Mouse (Mus musculus): ENCODE data around the gene Gm20489. TPM values are rescaled to one million over a fixed set of nuclear protein-coding genes. Genes with fewer than 3 reads are reported as not detected.
A peak's percentile ranks its signal among the peaks of the same experiment; 100 is the strongest.

The Gm20489 gene
- polyA plus RNA-seq (2016; fragmentation: Nextera tagmentation; extraction: Ambion mirVana), result not detected in 2 replicates

DNA sequence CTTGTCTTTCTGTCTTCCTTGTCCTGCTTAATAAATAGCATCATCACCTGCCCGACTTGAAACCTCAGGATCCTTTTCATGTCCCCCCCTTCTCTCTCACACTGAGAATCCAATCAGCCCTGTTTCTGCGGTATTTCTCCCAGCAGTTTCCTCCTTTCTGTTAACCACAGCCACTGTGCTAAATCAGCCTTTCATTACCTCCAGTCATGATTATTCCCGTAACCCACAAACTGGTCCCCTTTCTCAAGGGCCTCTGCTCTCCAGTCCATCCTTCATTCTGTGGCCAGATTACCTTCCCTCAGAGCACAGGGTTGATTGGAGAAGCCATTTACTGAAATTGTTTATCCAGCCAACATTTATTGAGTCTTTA lies at the start of gene Gm20489:
Gene Gm20489 (minus strand): TSS at position 269 of the 370 bp plus-strand sequence.
- H3K9ac ChIP-seq, result no peak within 1 kb of the TSS
- 54% methylated on average over 3 of the region's 3 CpGs for WGBS
- no peaks in the 10 kb centered on the region for H3K4me1 ChIP-seq
- no peak within 1 kb of the TSS for H3K4me2 ChIP-seq (replicated peaks)
- H3K27me3 ChIP-seq, result 0 out of 2 replicates have a peak, but pooled peaks cover 7% of the 10 kb centered on the region
- no peaks in the 10 kb centered on the region for H3K9me3 ChIP-seq (replicated peaks)
- ATAC-seq (ENCODE audit: low FRiP score), result no peak
- H3K4me3 ChIP-seq, result no peak within 1 kb of the TSS
- no peak within 1 kb of the TSS for H3K27ac ChIP-seq
- H3K36me3 ChIP-seq, result no peaks in the 10 kb centered on the region

DNA sequence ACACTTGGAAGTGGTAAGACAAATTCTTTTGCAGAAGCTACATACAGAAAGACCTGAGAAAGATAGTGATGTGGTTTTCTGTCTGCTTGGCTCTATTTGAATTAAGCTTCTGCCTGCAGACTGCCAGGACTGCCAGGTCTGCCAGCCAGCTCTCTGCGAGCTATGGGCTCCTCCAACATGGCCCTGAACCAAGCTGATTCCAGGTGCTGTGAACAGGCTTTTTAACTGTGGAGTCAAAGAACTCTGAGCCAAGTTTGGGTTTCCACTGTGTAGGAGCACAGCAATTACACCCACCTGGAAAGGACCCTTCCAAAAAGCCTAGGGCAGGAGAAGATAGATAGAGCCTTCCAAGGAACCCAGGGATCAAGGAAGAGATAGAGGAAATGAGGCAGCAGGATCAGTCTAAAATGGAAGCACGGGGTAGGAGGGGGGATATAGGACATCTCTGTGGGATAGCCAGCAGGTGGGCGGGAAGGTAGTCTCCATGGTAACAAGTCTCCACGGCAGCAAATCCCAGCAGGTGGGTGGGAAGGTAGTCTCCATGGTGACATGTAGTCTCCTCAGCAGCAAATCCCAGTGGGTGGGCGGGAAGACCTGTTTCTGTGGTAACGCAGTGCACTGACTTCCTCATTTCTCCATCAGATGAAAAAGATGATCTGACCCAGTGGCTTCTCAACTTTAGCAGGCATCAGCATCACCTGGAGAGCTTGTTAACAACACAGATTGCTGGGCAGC lies 45.0 kb upstream of the Gm20489 start:
- H3K4me2 ChIP-seq (replicated peaks), result no peak overlapping the region
- peaks cover 6% of the 10 kb centered on the region; the same call in 1 of the 2 replicates for H3K27me3 ChIP-seq
- H3K36me3 ChIP-seq, result peaks cover 32% of the 10 kb centered on the region
- peak; percentile 58 for ATAC-seq (ENCODE audit: low FRiP score)
- no peaks in the 10 kb centered on the region for H3K9me3 ChIP-seq (replicated peaks)
- H3K4me1 ChIP-seq, result no peaks in the 10 kb centered on the region
- H3K9ac ChIP-seq, result no peak overlapping the region
- H3K27ac ChIP-seq, result no peak overlapping the region
- 36% methylated on average over 6 of the region's 6 CpGs for WGBS
- no peak overlapping the region for H3K4me3 ChIP-seq

DNA sequence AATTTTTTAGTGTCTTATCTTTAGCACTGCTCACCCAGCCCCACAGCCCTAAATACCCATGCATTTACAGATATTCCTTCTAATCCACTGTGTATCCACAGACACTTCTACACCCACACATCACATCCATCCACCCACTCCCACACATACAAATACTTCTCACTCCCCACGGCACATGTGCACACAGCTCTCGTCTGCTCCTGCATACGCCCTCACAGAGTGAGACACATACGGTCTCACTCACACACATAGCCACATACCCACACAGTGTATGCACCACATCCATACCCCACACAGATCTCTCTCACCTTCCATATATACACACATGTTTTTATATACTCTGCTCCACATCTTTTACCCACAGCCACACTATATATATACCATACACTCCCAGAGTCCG lies 40.5 kb upstream of the Gm20489 start:
- no peak overlapping the region for H3K27ac ChIP-seq
- H3K4me2 ChIP-seq (replicated peaks), result no peak overlapping the region
- H3K27me3 ChIP-seq, result peaks cover 17% of the 10 kb centered on the region; the same call in 1 of the 2 replicates
- H3K4me3 ChIP-seq, result no peak overlapping the region
- H3K36me3 ChIP-seq, result peaks cover 27% of the 10 kb centered on the region
- H3K4me1 ChIP-seq, result peaks cover 3% of the 10 kb centered on the region; the same call in 1 of the 2 replicates
- no peak for ATAC-seq (ENCODE audit: low FRiP score)
- H3K9me3 ChIP-seq (replicated peaks), result no peaks in the 10 kb centered on the region
- 95% methylated on average over 5 of the region's 5 CpGs for WGBS
- no peak overlapping the region for H3K9ac ChIP-seq

DNA sequence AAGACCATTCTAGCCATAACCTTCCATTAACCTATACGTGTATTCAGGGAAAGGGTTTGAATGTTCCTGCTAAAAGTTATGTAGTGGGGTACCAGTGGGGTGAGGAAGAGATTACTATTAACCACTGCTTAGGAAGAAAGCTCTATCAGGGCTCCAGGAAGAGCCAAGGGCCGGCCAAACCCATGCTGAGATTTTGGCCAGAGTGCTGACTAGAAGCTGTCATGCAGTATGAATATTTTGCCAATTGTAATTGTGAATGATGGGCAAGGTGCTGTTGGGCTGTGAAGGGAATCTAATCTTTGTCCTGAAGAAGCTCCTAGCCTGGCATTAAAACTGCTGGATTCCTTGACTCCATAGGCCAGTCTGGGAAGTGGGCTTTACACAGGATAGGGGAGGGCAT lies 35.8 kb upstream of the Gm20489 start:
- no peak for ATAC-seq (ENCODE audit: low FRiP score)
- H3K27me3 ChIP-seq, result peaks cover 11% of the 10 kb centered on the region
- H3K4me1 ChIP-seq, result peaks cover 31% of the 10 kb centered on the region
- H3K4me2 ChIP-seq (replicated peaks), result no peak overlapping the region
- 46% methylated on average over 2 of the region's 2 CpGs for WGBS
- no peak overlapping the region for H3K4me3 ChIP-seq
- peaks cover 11% of the 10 kb centered on the region; the same call in 1 of the 2 replicates for H3K36me3 ChIP-seq
- no peaks in the 10 kb centered on the region for H3K9me3 ChIP-seq (replicated peaks)
- H3K27ac ChIP-seq, result no peak overlapping the region
- H3K9ac ChIP-seq, result no peak overlapping the region

DNA sequence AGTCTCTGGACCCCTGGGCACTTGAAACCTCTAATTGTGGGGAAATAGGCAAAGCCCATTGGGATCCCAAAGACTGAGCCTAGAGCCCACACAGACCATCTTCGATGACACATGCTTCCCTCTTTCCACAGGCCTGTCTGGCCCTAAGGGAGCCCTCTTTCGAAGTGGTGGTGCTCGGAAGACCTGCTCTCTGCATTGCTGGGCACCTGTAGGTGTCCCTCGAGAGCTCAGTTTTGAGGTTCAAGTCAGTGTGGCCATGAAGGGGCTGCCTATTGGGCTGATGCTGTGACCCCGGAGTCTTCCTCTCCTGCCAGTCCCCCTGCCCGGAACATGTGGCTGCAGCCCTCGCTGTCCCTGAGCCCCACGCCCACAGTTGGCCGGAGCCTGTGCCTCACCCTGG lies 32.8 kb upstream of the Gm20489 start:
- 69% methylated on average over 9 of the region's 9 CpGs for whole genome bisulfite sequencing
- H3K36me3 ChIP-seq, result peaks cover 8% of the 10 kb centered on the region
- peaks cover 31% of the 10 kb centered on the region for H3K4me1 ChIP-seq
- no peak overlapping the region for H3K9ac ChIP-seq
- H3K4me2 ChIP-seq (replicated peaks), result peak overlapping the region; percentile 48
- peak overlapping the region; percentile 11; the same call in 1 of the 2 replicates for H3K4me3 ChIP-seq
- H3K9me3 ChIP-seq (replicated peaks), result no peaks in the 10 kb centered on the region
- no peak overlapping the region for H3K27ac ChIP-seq
- ATAC-seq (ENCODE audit: low FRiP score), result no peak
- H3K27me3 ChIP-seq, result peaks cover 5% of the 10 kb centered on the region

DNA sequence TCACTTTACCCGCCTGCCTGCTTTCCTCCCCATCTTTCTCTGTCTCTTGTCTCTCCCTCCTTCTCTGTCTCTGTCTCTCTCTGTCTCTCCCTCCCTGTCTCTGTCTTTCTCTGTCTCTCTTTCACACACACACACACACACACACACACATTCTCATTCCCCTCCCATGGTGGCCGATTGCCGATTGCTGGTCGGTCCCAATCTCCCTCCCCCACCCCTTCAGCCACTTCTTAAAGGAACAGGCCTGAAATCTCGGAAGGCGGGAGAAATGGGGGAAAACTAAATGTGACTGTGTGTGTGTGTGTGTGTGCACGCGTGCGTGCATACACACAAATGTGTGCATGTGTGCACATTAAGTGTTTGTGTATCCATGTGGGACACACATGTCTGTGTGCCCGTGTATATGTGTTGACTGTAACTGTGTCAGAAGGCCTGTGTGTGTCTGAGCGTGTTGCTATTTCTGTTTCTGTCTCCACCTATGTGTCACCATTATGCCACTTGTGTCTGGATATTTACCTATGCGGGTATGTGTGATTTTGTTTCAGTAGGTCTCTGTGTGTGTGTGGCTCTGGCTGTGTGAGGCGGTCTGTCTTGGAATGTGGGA lies 31.7 kb upstream of the Gm20489 start:
- H3K27ac ChIP-seq, result peak overlapping the region; percentile 70
- peak; percentile 58 for ATAC-seq (ENCODE audit: low FRiP score)
- no peaks in the 10 kb centered on the region; the same call in none of the 2 replicates for H3K27me3 ChIP-seq
- peaks cover 31% of the 10 kb centered on the region for H3K4me1 ChIP-seq
- H3K4me2 ChIP-seq (replicated peaks), result peak overlapping the region; percentile 48
- H3K9me3 ChIP-seq (replicated peaks), result no peaks in the 10 kb centered on the region
- WGBS, result 36% methylated on average over 13 of the region's 13 CpGs
- H3K9ac ChIP-seq, result peak overlapping the region; percentile 71
- peak overlapping the region; percentile 44 for H3K4me3 ChIP-seq
- peaks cover 16% of the 10 kb centered on the region for H3K36me3 ChIP-seq

DNA sequence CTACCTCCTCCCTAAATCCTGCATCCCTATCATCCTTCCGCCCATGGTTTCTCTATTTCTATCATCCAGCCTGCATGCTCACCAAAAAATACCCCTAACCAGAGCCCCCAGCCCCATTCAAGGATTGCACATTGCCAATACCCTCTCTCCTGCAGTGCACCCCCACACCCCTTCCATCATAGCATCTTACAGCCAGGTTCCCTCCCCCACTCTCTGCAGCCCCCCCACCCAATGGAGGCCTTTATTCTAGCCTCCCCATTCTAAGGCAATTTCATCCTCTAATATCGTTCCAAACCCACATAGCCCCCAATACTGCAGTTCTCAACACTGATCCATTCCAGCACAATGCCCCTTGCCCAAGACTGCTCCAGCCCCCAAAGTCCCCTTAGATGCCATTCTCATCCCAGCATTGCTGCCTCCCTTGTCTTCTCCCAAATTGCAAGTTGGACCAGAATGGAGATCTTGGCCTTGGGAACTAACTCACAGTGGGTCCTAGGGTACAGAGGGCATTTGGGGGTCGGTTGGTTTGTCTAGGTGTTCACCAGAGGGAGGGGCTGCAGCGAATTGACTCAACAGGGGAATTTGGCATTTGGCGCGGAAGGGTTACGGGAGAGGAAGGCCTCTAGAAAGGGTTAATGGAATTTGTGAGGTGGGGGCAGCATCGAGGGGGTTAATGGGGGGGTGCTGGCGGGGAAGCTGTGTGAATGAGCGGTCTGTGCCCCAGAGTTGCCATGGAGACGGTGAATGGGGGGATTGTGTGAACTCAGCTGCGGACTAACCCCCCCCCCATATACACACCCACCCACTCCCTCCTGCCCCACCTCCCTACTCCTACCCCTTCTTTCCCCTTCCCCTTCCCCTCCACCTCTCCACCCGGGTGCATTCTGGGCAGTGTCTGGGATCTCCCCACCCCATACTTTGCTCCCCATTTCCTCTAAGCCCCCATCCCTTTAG lies 30.9 kb upstream of the Gm20489 start:
- Histone ChIP-seq H3K9me3 (replicated peaks) (no peaks in the 10 kb centered on the region), H3K9ac (peak overlapping the region; percentile 71), H3K4me2 (replicated peaks) (peak overlapping the region; percentile 48), H3K27ac (peak overlapping the region; percentile 83), H3K4me3 (peak overlapping the region; percentile 44), H3K36me3 (peaks cover 16% of the 10 kb centered on the region), H3K4me1 (peaks cover 31% of the 10 kb centered on the region), H3K27me3 (no peaks in the 10 kb centered on the region; the same call in none of the 2 replicates)
- 27% methylated on average over 11 of the region's 13 CpGs for WGBS
- ATAC-seq (ENCODE audit: low FRiP score), result peak; percentile 81

DNA sequence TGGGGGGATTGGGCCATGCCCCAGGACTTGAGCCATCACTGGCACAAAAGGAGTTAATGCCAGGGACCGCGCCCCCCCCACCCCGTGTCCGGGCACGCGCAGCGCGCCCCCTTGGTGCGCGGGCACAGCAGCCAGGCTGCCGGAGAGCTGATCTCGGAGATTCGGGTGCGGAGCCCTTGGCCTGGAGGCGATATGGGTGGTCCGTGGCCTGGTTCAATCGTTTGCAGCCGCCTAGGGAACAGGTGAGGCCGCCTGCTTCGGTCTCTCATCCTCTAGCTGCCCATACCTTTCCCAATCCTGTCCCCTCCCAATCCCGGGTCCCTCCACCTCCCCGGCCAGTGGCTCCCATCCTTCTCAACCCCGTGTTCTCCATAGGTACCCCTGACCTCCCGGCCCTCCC lies 30.2 kb upstream of the Gm20489 start, which contains the start of gene Nlgn3:
Gene Nlgn3 (plus strand): TSS at position 114 of the 400 bp plus-strand sequence.
- Histone ChIP-seq H3K9me3 (replicated peaks) (no peaks in the 10 kb centered on the region), H3K9ac (peak within 1 kb of the TSS; percentile 71), H3K4me3 (peak within 1 kb of the TSS; percentile 44), H3K4me1 (peaks cover 26% of the 10 kb centered on the region), H3K4me2 (replicated peaks) (peak within 1 kb of the TSS; percentile 48), H3K36me3 (peaks cover 16% of the 10 kb centered on the region), H3K27me3 (no peaks in the 10 kb centered on the region; the same call in none of the 2 replicates), H3K27ac (peak within 1 kb of the TSS; percentile 83)
- peak; percentile 41 for ATAC-seq (ENCODE audit: low FRiP score)
- 24% methylated on average over 9 of the region's 24 CpGs for WGBS

DNA sequence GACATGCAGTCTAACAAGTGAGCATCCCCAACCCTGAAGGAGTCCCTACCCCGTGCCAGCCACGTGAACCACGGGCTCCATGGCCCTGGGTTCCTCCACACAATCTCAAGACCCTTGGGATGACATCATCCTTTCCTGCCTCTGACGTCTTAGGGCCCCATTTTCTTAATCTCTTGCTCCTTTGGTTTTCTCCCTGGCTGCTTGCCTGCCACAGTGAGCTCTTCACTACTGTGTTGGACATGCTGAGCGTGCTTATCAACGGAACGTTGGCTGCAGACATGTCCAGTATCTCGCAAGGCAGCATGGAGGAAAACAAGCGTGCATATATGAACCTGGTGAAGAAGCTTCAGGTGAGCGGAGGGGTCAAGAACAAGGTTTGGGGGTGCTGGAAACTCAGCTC lies 21.3 kb upstream of the Gm20489 start:
- ATAC-seq (ENCODE audit: low FRiP score), result no peak
- H3K9me3 ChIP-seq (replicated peaks), result no peaks in the 10 kb centered on the region
- H3K4me3 ChIP-seq, result no peak overlapping the region
- peaks cover 64% of the 10 kb centered on the region for H3K36me3 ChIP-seq
- WGBS, result 92% methylated on average over 10 of the region's 10 CpGs
- no peak overlapping the region for H3K9ac ChIP-seq
- H3K4me2 ChIP-seq (replicated peaks), result no peak overlapping the region
- no peaks in the 10 kb centered on the region for H3K4me1 ChIP-seq
- H3K27me3 ChIP-seq, result peaks cover 6% of the 10 kb centered on the region; the same call in 1 of the 2 replicates
- no peak overlapping the region for H3K27ac ChIP-seq

DNA sequence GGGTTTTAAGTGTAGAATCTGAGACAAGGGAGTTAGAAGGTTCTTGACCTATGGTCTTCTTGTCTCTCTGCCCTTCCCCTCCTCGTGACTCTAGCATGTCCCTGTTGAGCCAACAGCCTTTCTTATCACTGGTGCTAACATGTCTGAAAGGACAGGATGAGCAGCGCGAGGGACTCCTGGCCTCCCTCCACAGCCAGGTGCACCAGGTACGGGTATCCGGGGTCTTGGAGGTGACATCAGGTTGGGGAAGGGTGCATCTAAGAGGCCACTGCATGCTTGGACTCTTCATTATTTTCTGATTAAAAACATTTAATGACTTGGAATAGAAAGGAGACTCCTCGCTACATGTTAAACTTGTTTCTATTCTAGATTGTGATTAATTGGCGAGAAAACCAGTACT lies 20.2 kb upstream of the Gm20489 start:
- Histone ChIP-seq H3K9me3 (replicated peaks) (no peaks in the 10 kb centered on the region), H3K4me3 (no peak overlapping the region), H3K36me3 (peaks cover 73% of the 10 kb centered on the region), H3K27ac (no peak overlapping the region), H3K27me3 (peaks cover 6% of the 10 kb centered on the region; the same call in 1 of the 2 replicates), H3K4me2 (replicated peaks) (no peak overlapping the region), H3K9ac (no peak overlapping the region), H3K4me1 (no peaks in the 10 kb centered on the region)
- WGBS, result 89% methylated on average over 7 of the region's 7 CpGs
- ATAC-seq (ENCODE audit: low FRiP score), result no peak

DNA sequence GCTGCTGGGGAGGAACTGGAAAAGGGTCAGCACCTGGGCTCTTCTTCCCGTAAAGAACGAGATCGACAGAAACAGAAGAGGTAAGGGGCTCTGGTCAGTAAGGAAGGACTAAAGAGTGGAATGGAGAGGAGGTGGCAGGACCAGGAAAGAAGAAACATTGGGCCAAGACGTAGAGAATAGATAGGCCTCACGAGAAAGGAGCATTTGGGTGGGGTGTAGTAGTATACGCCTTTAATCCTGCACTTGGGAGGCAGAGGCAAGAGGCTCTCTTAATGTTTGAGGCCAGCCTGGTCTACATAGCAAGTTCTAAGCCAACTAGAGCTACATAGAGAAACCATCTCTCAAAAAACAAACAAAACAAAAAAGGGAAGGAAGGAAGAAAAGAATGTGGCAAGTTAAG lies 19.6 kb upstream of the Gm20489 start:
- H3K36me3 ChIP-seq, result peaks cover 76% of the 10 kb centered on the region
- 90% methylated on average over 6 of the region's 6 CpGs for WGBS
- H3K9ac ChIP-seq, result no peak overlapping the region

DNA sequence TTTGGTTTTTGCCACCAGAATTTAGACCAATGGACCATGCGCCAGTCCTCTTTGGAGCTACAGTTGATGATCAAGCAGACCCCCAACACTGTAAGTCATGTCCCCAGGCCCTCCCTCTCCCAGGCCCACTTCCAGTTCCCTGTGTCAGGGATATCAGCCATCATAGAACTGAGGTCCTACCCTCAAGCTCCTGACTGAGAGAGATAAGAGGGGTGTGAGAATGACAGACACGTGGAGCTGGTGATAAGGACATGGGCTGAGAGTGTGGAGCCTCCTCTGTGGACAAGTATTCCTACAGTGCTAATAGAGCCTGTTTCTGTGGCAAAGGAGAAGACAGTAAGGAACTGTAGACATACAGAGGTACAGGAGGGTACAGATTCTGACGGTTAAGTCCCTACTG lies 18.7 kb upstream of the Gm20489 start:
- Histone ChIP-seq H3K36me3 (peaks cover 77% of the 10 kb centered on the region), H3K4me1 (no peaks in the 10 kb centered on the region), H3K27me3 (peaks cover 6% of the 10 kb centered on the region; the same call in 1 of the 2 replicates), H3K4me2 (replicated peaks) (no peak overlapping the region), H3K9ac (no peak overlapping the region), H3K27ac (no peak overlapping the region), H3K4me3 (no peak overlapping the region), H3K9me3 (replicated peaks) (no peaks in the 10 kb centered on the region)
- no peak for ATAC-seq (ENCODE audit: low FRiP score)
- 93% methylated on average over 3 of the region's 3 CpGs for WGBS

More for the DNA sequence above, 19.6 kb upstream of the Gm20489 start:
- Histone ChIP-seq H3K4me3 (no peak overlapping the region), H3K4me1 (no peaks in the 10 kb centered on the region), H3K27ac (no peak overlapping the region), H3K9me3 (replicated peaks) (no peaks in the 10 kb centered on the region), H3K4me2 (replicated peaks) (no peak overlapping the region), H3K27me3 (peaks cover 6% of the 10 kb centered on the region; the same call in 1 of the 2 replicates)
- ATAC-seq (ENCODE audit: low FRiP score), result no peak

Measured in hindbrain, embryonic 12.5 days (tissue).